ENCODE assay signal across 10 mouse cellular contexts in genomic region chr11:59330560-59330959, GRCm38 (mm10). TPM values are rescaled to one million over a fixed set of nuclear protein-coding genes. Genes with fewer than 3 reads are reported as not detected.
A peak's percentile ranks its signal among the peaks of the same experiment; 100 is the strongest.
DNase-seq lines count a peak whose midpoint lies in the region; ATAC-seq and TF ChIP-seq lines count a peak whose summit lies in the region.
"Had no signal": no experiment of that assay in that cellular context is flagged by ENCODE, and none has a peak within 500 bp of the region (broad histone marks: within the 10 kb centered on the region; RNA-seq: fewer than 3 reads in every experiment).

No protein-coding gene starts in this region.

- ATAC-seq in kidney, embryonic 15.5 days (replicated peaks; ENCODE audit: low FRiP score): peak; percentile 30; the same call in 1 of the 2 replicates
- ATAC-seq in lung, embryonic 14.5 days (ENCODE audit: insufficient read depth): peak; percentile 64; the same call in 1 of the 2 replicates

- no peak overlapping the region for H3K9ac ChIP-seq in kidney, embryonic 15.5 days
- no peak overlapping the region for H3K9ac ChIP-seq in lung, embryonic 14.5 days
- H3K9ac ChIP-seq: stomach, embryonic 15.5 days had no signal

- no peaks in the 10 kb centered on the region for H3K9me3 ChIP-seq in kidney, embryonic 15.5 days (replicated peaks)
- H3K9me3 ChIP-seq in lung, embryonic 14.5 days (ENCODE audit: low read depth, low read length): no peaks in the 10 kb centered on the region
- H3K9me3 ChIP-seq: stomach, embryonic 15.5 days had no signal

- H3K4me3 ChIP-seq in kidney, embryonic 15.5 days (replicated peaks): no peak overlapping the region
- no peak overlapping the region for H3K4me3 ChIP-seq in lung, embryonic 14.5 days (ENCODE audit: low read depth, low read length)
- H3K4me3 ChIP-seq: stomach, embryonic 15.5 days had no signal

- 46% methylated on average over 5 of the region's 5 CpGs for WGBS in kidney, embryonic 15.5 days
- 40% methylated on average over 5 of the region's 5 CpGs for WGBS in lung, embryonic 14.5 days

- peak; percentile 88 for TF ChIP-seq CTCF in lung, embryonic 14.5 days (IDR thresholded peaks at IDR 0.05; ENCODE audit: low read depth)

- H3K36me3 ChIP-seq in kidney, embryonic 15.5 days: no peaks in the 10 kb centered on the region
- no peaks in the 10 kb centered on the region for H3K36me3 ChIP-seq in lung, embryonic 14.5 days (ENCODE audit: insufficient read depth)
- H3K36me3 ChIP-seq: stomach, embryonic 15.5 days had no signal

- H3K27ac ChIP-seq in kidney, embryonic 15.5 days: peak overlapping the region; percentile 57; the same call in 1 of the 2 replicates
- H3K27ac ChIP-seq in lung, embryonic 14.5 days (ENCODE audit: low read depth): no peak overlapping the region
- H3K27ac ChIP-seq: stomach, embryonic 15.5 days had no signal

- peaks cover 42% of the 10 kb centered on the region for H3K4me1 ChIP-seq in kidney, embryonic 15.5 days
- no peaks in the 10 kb centered on the region for H3K4me1 ChIP-seq in lung, embryonic 14.5 days (ENCODE audit: insufficient read depth)
- H3K4me1 ChIP-seq: stomach, embryonic 15.5 days had no signal

- H3K4me2 ChIP-seq in kidney, embryonic 15.5 days: no peak overlapping the region
- H3K4me2 ChIP-seq in lung, embryonic 14.5 days: no peak overlapping the region
- H3K4me2 ChIP-seq: stomach, embryonic 15.5 days had no signal

- peaks cover 4% of the 10 kb centered on the region; the same call in 1 of the 2 replicates for H3K27me3 ChIP-seq in kidney, embryonic 15.5 days
- H3K27me3 ChIP-seq in lung, embryonic 14.5 days (ENCODE audit: insufficient read depth, low read length): no peaks in the 10 kb centered on the region
- H3K27me3 ChIP-seq: stomach, embryonic 15.5 days had no signal

- peak; percentile 53 to 68 for DNase-seq in cerebellum, adult 18-20 months
- DNase-seq in cerebellum, adult 11-12 months: no peak
- DNase-seq in MN1 (ENCODE audit: low spot score): peak; percentile 88
- peak; percentile 41 for DNase-seq in cerebellum, adult 9-11 months
- DNase-seq in gastrocnemius, adult 8-10 months (ENCODE audit: low spot score in 2 of 2): peak; percentile 67 to 81
- DNase-seq in lung, embryonic 14.5 days: peak; percentile 85
- peak; percentile 80 for DNase-seq in skeletal muscle tissue, adult 2 months (ENCODE audit: low read depth, low spot score)

RNA-seq across cellular contexts. Expression of gene Wnt9a, which starts 23.8 kb away (rescaled TPM):
- 10 to 100 TPM in 1 of 4 experiments, 1 to 10 TPM in 3; 8.9 to 13.2 (median 9.5) TPM for total RNA-seq in gastrocnemius, adult 8-10 months (2022)
- 1.6 and 2.1 TPM in 2 replicates for polyA plus RNA-seq in kidney, embryonic 15.5 days (2015; fragmentation: Nextera tagmentation; extraction: Ambion mirVana)
- 1.1 and 1.5 TPM in 2 replicates for polyA plus RNA-seq in lung, embryonic 14.5 days (2014; fragmentation: Nextera tagmentation; extraction: Ambion mirVana)

RNA-seq across cellular contexts. Expression of gene Wnt3a, which starts 40.0 kb away (rescaled TPM):
- total RNA-seq in gastrocnemius, adult 8-10 months (2022): not detected
- polyA plus RNA-seq in kidney, embryonic 15.5 days (2015; fragmentation: Nextera tagmentation; extraction: Ambion mirVana): not detected in 2 replicates
- polyA plus RNA-seq in lung, embryonic 14.5 days (2014; fragmentation: Nextera tagmentation; extraction: Ambion mirVana): not detected in 2 replicates

RNA-seq across cellular contexts. Expression of gene Prss38, which starts 44.9 kb away (rescaled TPM):
- total RNA-seq in gastrocnemius, adult 8-10 months (2022): not detected
- not detected in 2 replicates for polyA plus RNA-seq in kidney, embryonic 15.5 days (2015; fragmentation: Nextera tagmentation; extraction: Ambion mirVana)
- not detected in 2 replicates for polyA plus RNA-seq in lung, embryonic 14.5 days (2014; fragmentation: Nextera tagmentation; extraction: Ambion mirVana)
- total RNA-seq: layer of hippocampus, adult 8-10 months had no signal
- polyA plus RNA-seq: stomach, embryonic 15.5 days had no signal
